Mouse (Mus musculus): ENCODE measurements around the gene Hoxc4. TPM values are rescaled to one million over a fixed set of nuclear protein-coding genes. Genes with fewer than 3 reads are reported as not detected.

Gene Hoxc4
- polyA plus RNA-seq, 1 experiment from 2014 or later, result 1.4 TPM

DNA sequence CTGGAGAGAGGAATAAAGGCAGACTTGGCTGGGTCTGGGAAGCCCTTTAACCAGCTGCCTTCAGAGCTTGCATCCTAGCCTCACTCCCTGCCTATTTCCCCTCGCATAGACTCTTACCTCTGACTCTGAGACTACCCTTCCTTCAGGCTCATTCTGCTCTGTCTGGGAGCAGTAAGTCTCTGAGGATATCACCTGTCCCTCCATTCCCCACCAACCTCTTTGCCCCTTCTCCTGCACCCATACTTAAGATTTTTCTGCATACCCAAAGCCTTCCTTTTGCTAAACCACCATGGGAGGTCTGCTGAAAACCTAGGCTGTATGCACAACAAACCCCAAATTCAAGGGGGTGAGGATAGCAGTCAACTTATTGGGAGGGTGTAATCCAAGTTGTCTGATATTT lies 38.8 kb upstream of the Hoxc4 start:
- no peak overlapping the region for H3K4me2 ChIP-seq
- peaks cover 11% of the 10 kb centered on the region for H3K4me1 ChIP-seq
- 0% methylated on average over 1 of the region's 1 CpGs for WGBS
- no peak overlapping the region for H3K4me3 ChIP-seq
- H3K9me3 ChIP-seq, result no peaks in the 10 kb centered on the region
- H3K36me3 ChIP-seq, result no peaks in the 10 kb centered on the region
- no peak overlapping the region for H3K9ac ChIP-seq
- peaks cover 100% of the 10 kb centered on the region for H3K27me3 ChIP-seq
- no peak for ATAC-seq (ENCODE audit: borderline replicate concordance, extremely low read depth, low FRiP score, low TSS enrichment)
- no peak overlapping the region for H3K27ac ChIP-seq

GRCm38 (mm10) chr15:102980352-102980751 lies 38.4 kb upstream of the Hoxc4 start:
- peaks cover 100% of the 10 kb centered on the region for H3K27me3 ChIP-seq
- H3K4me2 ChIP-seq, result no peak overlapping the region
- no peak overlapping the region for H3K4me3 ChIP-seq
- H3K4me1 ChIP-seq, result peaks cover 11% of the 10 kb centered on the region
- no peaks in the 10 kb centered on the region for H3K36me3 ChIP-seq
- no peak overlapping the region for H3K9ac ChIP-seq
- H3K9me3 ChIP-seq, result no peaks in the 10 kb centered on the region
- no peak overlapping the region for H3K27ac ChIP-seq
- ATAC-seq (ENCODE audit: borderline replicate concordance, extremely low read depth, low FRiP score, low TSS enrichment), result no peak
- WGBS, result 4% methylated on average over 11 of the region's 11 CpGs

GRCm38 (mm10) chr15:102980912-102981311 lies 37.8 kb upstream of the Hoxc4 start:
- Histone ChIP-seq H3K4me1 (peaks cover 11% of the 10 kb centered on the region), H3K27ac (no peak overlapping the region), H3K9me3 (no peaks in the 10 kb centered on the region), H3K27me3 (peaks cover 100% of the 10 kb centered on the region), H3K36me3 (no peaks in the 10 kb centered on the region), H3K9ac (no peak overlapping the region), H3K4me2 (peak overlapping the region; percentile 37; the same call in 1 of the 2 replicates), H3K4me3 (no peak overlapping the region)
- ATAC-seq (ENCODE audit: borderline replicate concordance, extremely low read depth, low FRiP score, low TSS enrichment), result no peak
- WGBS, result under 1% methylated on average over 14 of the region's 14 CpGs

- Histone ChIP-seq H3K9me3 (no peaks in the 10 kb centered on the region), H3K27ac (no peak overlapping the region), H3K4me3 (peak overlapping the region; percentile 16), H3K4me2 (peak overlapping the region; percentile 37), H3K36me3 (no peaks in the 10 kb centered on the region), H3K27me3 (peaks cover 100% of the 10 kb centered on the region), H3K4me1 (peaks cover 11% of the 10 kb centered on the region), H3K9ac (no peak overlapping the region)
- peak; percentile 16; the same call in 1 of the 2 replicates for ATAC-seq (ENCODE audit: borderline replicate concordance, extremely low read depth, low FRiP score, low TSS enrichment)
- WGBS, result under 1% methylated on average over 88 of the region's 88 CpGs
These were observed 37.1 kb upstream of the Hoxc4 start for GRCm38 (mm10) chr15:102981379-102982288.

- no peaks in the 10 kb centered on the region for H3K9me3 ChIP-seq
- no peaks in the 10 kb centered on the region for H3K36me3 ChIP-seq
- no peak overlapping the region for H3K9ac ChIP-seq
- H3K4me2 ChIP-seq, result no peak overlapping the region
- no peak overlapping the region for H3K27ac ChIP-seq
- no peak for ATAC-seq (ENCODE audit: borderline replicate concordance, extremely low read depth, low FRiP score, low TSS enrichment)
- H3K4me3 ChIP-seq, result no peak overlapping the region
- peaks cover 100% of the 10 kb centered on the region for H3K27me3 ChIP-seq
- peaks cover 7% of the 10 kb centered on the region for H3K4me1 ChIP-seq
- WGBS, result 0% methylated on average over 12 of the region's 12 CpGs
These were observed 35.0 kb upstream of the Hoxc4 start for GRCm38 (mm10) chr15:102983716-102984115.

- Histone ChIP-seq H3K27ac (no peak overlapping the region), H3K9ac (no peak overlapping the region), H3K27me3 (peaks cover 100% of the 10 kb centered on the region), H3K9me3 (no peaks in the 10 kb centered on the region), H3K36me3 (no peaks in the 10 kb centered on the region), H3K4me2 (no peak overlapping the region), H3K4me3 (no peak overlapping the region), H3K4me1 (peaks cover 7% of the 10 kb centered on the region)
- WGBS, result 3% methylated on average over 10 of the region's 10 CpGs
- no peak for ATAC-seq (ENCODE audit: borderline replicate concordance, extremely low read depth, low FRiP score, low TSS enrichment)
These were observed 34.2 kb upstream of the Hoxc4 start for GRCm38 (mm10) chr15:102984521-102984920.

DNA sequence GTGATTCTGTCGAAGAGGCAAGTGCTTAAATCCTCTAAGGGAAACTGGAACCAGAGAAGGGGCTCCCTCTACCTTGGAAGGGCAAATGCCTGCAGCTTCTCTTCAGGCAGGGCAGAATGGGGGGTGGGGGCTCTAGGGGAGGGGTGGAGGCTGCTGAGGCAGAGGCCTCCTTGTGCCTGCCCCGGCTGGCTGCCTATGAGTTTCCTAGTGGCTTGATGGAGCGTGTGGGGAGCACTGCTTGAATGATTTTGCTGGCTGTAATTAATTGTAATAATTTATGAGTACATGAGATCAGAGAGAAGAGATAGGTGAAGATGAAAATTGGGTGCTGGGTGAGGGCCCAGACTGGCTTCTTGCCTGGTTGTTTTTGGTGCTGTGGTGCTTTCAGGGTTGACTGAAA lies 33.8 kb upstream of the Hoxc4 start:
- no peak for ATAC-seq (ENCODE audit: borderline replicate concordance, extremely low read depth, low FRiP score, low TSS enrichment)
- no peak overlapping the region for H3K4me2 ChIP-seq
- no peak overlapping the region for H3K4me3 ChIP-seq
- no peaks in the 10 kb centered on the region for H3K36me3 ChIP-seq
- no peak overlapping the region for H3K9ac ChIP-seq
- H3K27ac ChIP-seq, result no peak overlapping the region
- 11% methylated on average over 3 of the region's 3 CpGs for WGBS
- peaks cover 7% of the 10 kb centered on the region for H3K4me1 ChIP-seq
- H3K27me3 ChIP-seq, result peaks cover 100% of the 10 kb centered on the region
- no peaks in the 10 kb centered on the region for H3K9me3 ChIP-seq

DNA sequence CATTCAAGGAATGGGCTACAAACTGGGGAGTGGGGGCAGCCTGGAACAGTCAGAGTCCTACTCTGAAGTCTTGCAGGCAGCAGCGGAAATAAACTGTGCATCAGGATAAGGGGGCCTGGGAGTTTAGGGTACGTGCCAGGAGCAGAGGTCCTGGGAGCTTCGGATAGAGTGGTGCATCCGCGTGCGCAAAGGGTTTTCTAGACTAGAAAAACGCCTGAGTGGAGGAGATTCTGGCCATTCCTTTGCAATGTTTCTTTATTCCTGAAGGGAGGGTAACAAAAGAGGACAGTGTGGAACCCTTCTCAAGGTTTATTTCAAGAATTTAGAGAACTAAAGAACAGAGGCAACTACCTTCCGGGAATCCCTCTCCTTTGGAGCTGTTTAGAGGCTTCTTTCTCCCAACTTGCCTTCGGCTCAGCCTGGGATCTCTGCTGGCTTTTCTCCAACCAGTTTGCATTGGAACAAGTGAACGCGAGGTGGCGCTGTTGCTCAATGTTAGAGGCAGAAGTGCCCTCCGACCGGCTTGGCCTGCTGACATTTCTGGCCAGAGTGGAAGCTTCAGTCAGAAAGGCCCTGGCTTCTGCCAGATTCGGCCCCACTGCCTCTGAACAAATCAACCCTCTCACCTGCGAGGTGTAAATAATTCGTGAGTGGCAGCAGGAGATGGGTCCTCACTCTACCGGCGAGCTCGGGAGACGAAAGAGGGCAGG lies 31.5 kb upstream of the Hoxc4 start:
- Histone ChIP-seq H3K9me3 (no peaks in the 10 kb centered on the region), H3K4me3 (no peak overlapping the region), H3K4me2 (no peak overlapping the region), H3K36me3 (no peaks in the 10 kb centered on the region), H3K9ac (no peak overlapping the region), H3K4me1 (0 out of 2 replicates have a peak, but pooled peaks cover 5% of the 10 kb centered on the region), H3K27ac (no peak overlapping the region), H3K27me3 (peaks cover 99% of the 10 kb centered on the region)
- 3% methylated on average over 21 of the region's 21 CpGs for WGBS
- peak; percentile 53; the same call in 1 of the 2 replicates for ATAC-seq (ENCODE audit: borderline replicate concordance, extremely low read depth, low FRiP score, low TSS enrichment)

- Histone ChIP-seq H3K4me2 (no peak overlapping the region), H3K9ac (no peak overlapping the region), H3K9me3 (no peaks in the 10 kb centered on the region), H3K27me3 (peaks cover 99% of the 10 kb centered on the region), H3K4me3 (no peak overlapping the region), H3K4me1 (0 out of 2 replicates have a peak, but pooled peaks cover 5% of the 10 kb centered on the region), H3K36me3 (no peaks in the 10 kb centered on the region), H3K27ac (no peak overlapping the region)
- WGBS, result 23% methylated on average over 5 of the region's 5 CpGs
- ATAC-seq (ENCODE audit: borderline replicate concordance, extremely low read depth, low FRiP score, low TSS enrichment), result no peak
These were observed 30.7 kb upstream of the Hoxc4 start for GRCm38 (mm10) chr15:102988078-102988477.

DNA sequence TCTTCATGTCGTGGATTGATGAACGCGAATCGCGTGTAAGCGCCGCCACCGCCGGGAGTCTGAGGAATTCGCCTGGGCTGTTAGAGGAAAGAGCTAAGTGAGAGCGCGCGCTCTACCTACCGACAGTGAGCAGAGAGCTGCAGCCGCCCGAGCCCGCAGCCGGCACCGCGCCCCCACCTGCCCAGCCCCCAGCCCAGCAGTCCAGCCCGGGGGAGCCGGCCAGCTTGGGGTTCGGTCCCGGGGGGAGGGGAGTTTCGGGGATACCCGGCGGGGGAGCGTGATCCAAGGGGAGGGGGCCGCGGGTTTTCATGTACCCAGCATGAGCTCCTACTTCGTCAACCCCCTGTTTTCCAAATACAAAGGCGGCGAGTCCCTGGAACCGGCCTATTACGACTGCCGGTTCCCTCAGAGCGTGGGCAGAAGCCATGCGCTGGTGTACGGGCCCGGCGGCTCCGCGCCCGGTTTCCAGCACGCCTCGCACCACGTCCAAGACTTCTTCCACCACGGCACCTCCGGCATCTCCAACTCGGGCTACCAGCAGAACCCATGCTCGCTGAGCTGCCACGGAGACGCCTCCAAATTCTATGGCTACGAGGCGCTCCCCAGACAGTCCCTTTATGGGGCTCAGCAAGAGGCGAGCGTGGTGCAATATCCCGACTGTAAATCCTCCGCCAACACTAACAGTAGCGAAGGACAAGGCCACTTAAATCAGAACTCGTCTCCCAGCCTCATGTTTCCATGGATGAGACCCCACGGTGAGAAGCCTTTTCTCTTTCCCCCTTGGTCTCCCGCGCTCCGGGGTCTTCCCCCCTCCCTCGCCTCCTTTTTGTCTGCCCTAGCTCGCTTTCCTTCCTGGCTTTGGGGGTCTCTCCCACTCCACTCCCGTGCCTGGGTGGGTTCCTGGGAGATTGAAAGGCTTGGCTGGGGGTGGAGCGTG lies 28.0 kb upstream of the Hoxc4 start, which contains the start of gene Hoxc8:
TSS of gene Hoxc8 (plus strand) at position 147 of the 937 bp plus-strand sequence.
- WGBS, result 1% methylated on average over 69 of the region's 69 CpGs
- no peak within 1 kb of the TSS for H3K9ac ChIP-seq
- 0 out of 2 replicates have a peak within 1 kb of the TSS, but pooled peaks have one; percentile 8 for H3K4me3 ChIP-seq
- no peak for ATAC-seq (ENCODE audit: borderline replicate concordance, extremely low read depth, low FRiP score, low TSS enrichment)
- H3K27me3 ChIP-seq, result peaks cover 98% of the 10 kb centered on the region
- H3K4me1 ChIP-seq, result 0 out of 2 replicates have a peak, but pooled peaks cover 5% of the 10 kb centered on the region
- H3K27ac ChIP-seq, result no peak within 1 kb of the TSS
- 0 out of 2 replicates have a peak within 1 kb of the TSS, but pooled peaks have one; percentile 18 for H3K4me2 ChIP-seq
- no peaks in the 10 kb centered on the region for H3K36me3 ChIP-seq
- H3K9me3 ChIP-seq, result no peaks in the 10 kb centered on the region

- ATAC-seq (ENCODE audit: borderline replicate concordance, extremely low read depth, low FRiP score, low TSS enrichment), result no peak
- H3K27me3 ChIP-seq, result peaks cover 98% of the 10 kb centered on the region
- H3K9ac ChIP-seq, result no peak overlapping the region
- H3K4me2 ChIP-seq, result no peak overlapping the region
- WGBS, result 5% methylated on average over 7 of the region's 7 CpGs
- no peaks in the 10 kb centered on the region for H3K36me3 ChIP-seq
- no peak overlapping the region for H3K27ac ChIP-seq
- no peak overlapping the region for H3K4me3 ChIP-seq
- 0 out of 2 replicates have a peak, but pooled peaks cover 5% of the 10 kb centered on the region for H3K4me1 ChIP-seq
- H3K9me3 ChIP-seq, result no peaks in the 10 kb centered on the region
These were observed 27.0 kb upstream of the Hoxc4 start for GRCm38 (mm10) chr15:102991782-102992181.

Data from lung, embryonic 15.5 days (tissue).